In genomic region chr17:83149336-83149735, GRCm38 (mm10) we compare ENCODE assay signal across 19 mouse cellular contexts.
A peak's percentile ranks its signal among the peaks of the same experiment; 100 is the strongest.
DNase-seq lines count a peak whose midpoint lies in the region; ATAC-seq and TF ChIP-seq lines count a peak whose summit lies in the region.
"Had no signal": no experiment of that assay in that cellular context is flagged by ENCODE, and none has a peak within 500 bp of the region (broad histone marks: within the 10 kb centered on the region; RNA-seq: fewer than 3 reads in every experiment).

No protein-coding gene starts in this region.

- TF ChIP-seq POLR2A in myocyte (IDR thresholded peaks at IDR 0.05; ENCODE audit: insufficient read length, low read depth): no peak

- H3K4me1 ChIP-seq in embryonic facial prominence, embryonic 14.5 days (ENCODE audit: control insufficient read depth, insufficient read depth, low read length): peaks cover 14% of the 10 kb centered on the region
- H3K4me1 ChIP-seq in forebrain, embryonic 11.5 days (replicated peaks; ENCODE audit: control insufficient read depth, insufficient read depth, low read length): no peaks in the 10 kb centered on the region
- H3K4me1 ChIP-seq: forebrain, embryonic 13.5 days; midbrain, embryonic 10.5 days had no signal

- H3ac ChIP-seq in myocyte (ENCODE audit: control insufficient read depth, insufficient read length): no peak overlapping the region

- ATAC-seq in embryonic facial prominence, embryonic 14.5 days (ENCODE audit: low read depth): no peak
- ATAC-seq in forebrain, embryonic 11.5 days (replicated peaks; ENCODE audit: low FRiP score): no peak
- ATAC-seq: forebrain, embryonic 13.5 days; inflammation-experienced regulatory T-cells, adult 6 months had no signal

- H3K4me3 ChIP-seq in embryonic facial prominence, embryonic 14.5 days (ENCODE audit: low read depth, low read length): no peak overlapping the region
- no peak overlapping the region for H3K4me3 ChIP-seq in myocyte
- H3K4me3 ChIP-seq in forebrain, embryonic 11.5 days (ENCODE audit: low read depth, low read length): no peak overlapping the region
- H3K4me3 ChIP-seq: forebrain, embryonic 13.5 days; midbrain, embryonic 10.5 days had no signal

- intact Hi-C loops in left cerebral cortex, postnatal 4 days (cut with DNase I): no loop called here
- intact Hi-C loops in left cerebral cortex, postnatal 36 days (cut with DNase I): no loop called here

- no peak overlapping the region for H3K9ac ChIP-seq in embryonic facial prominence, embryonic 14.5 days (ENCODE audit: low read depth, low read length)
- no peak overlapping the region for H3K9ac ChIP-seq in forebrain, embryonic 11.5 days (ENCODE audit: low read length)
- H3K9ac ChIP-seq: forebrain, embryonic 13.5 days had no signal

- no peaks in the 10 kb centered on the region for H3K36me3 ChIP-seq in embryonic facial prominence, embryonic 14.5 days (ENCODE audit: control insufficient read depth, insufficient read depth, low read length)
- H3K36me3 ChIP-seq in myocyte (ENCODE audit: control insufficient read depth, insufficient read depth): no peaks in the 10 kb centered on the region
- H3K36me3 ChIP-seq in forebrain, embryonic 11.5 days (ENCODE audit: control insufficient read depth, insufficient read depth, low read length): no peaks in the 10 kb centered on the region
- H3K36me3 ChIP-seq: midbrain, embryonic 10.5 days had no signal

- 76% methylated on average over 6 of the region's 6 CpGs for WGBS in embryonic facial prominence, embryonic 14.5 days
- 82% methylated on average over 6 of the region's 6 CpGs for WGBS in forebrain, embryonic 11.5 days

- no peak overlapping the region for H3K4me2 ChIP-seq in embryonic facial prominence, embryonic 14.5 days (ENCODE audit: low read depth, low read length)
- peak overlapping the region; percentile 67 for H3K4me2 ChIP-seq in myocyte (ENCODE audit: low read depth)
- H3K4me2 ChIP-seq in forebrain, embryonic 11.5 days (ENCODE audit: low read depth, low read length, severe bottlenecking): no peak overlapping the region
- H3K4me2 ChIP-seq: forebrain, embryonic 13.5 days; liver, embryonic 11.5 days had no signal

- no peaks in the 10 kb centered on the region for H3K9me3 ChIP-seq in embryonic facial prominence, embryonic 14.5 days (ENCODE audit: control insufficient read depth, low read length)
- no peaks in the 10 kb centered on the region for H3K9me3 ChIP-seq in forebrain, embryonic 11.5 days (ENCODE audit: control insufficient read depth, low read length)
- H3K9me3 ChIP-seq: forebrain, embryonic 13.5 days; midbrain, embryonic 10.5 days had no signal

- H3K27ac ChIP-seq in embryonic facial prominence, embryonic 14.5 days (replicated peaks; ENCODE audit: low read depth, low read length): peak overlapping the region; percentile 70; the same call in 1 of the 2 replicates
- no peak overlapping the region for H3K27ac ChIP-seq in forebrain, embryonic 11.5 days (ENCODE audit: low read depth, low read length)
- H3K27ac ChIP-seq: forebrain, embryonic 13.5 days; macrophage; midbrain, embryonic 10.5 days had no signal

- DNase-seq in left cerebral cortex, postnatal 4 days: peak; percentile 44
- no peak for DNase-seq in left cerebral cortex, postnatal 36 days (ENCODE audit: low spot score in 2 of 2)
- DNase-seq in cerebellum, adult 9-10 months: peak; percentile 82
- DNase-seq in embryonic facial prominence, embryonic 14.5 days (ENCODE audit: low spot score): peak; percentile 33
- no peak for DNase-seq in lung, postnatal 25 days (ENCODE audit: low spot score)
- DNase-seq in spleen, postnatal 14 days (ENCODE audit: low spot score in 2 of 2): no peak
- DNase-seq in forebrain, embryonic 11.5 days (ENCODE audit: low spot score): no peak
- DNase-seq: adrenal gland, postnatal 36 days; B cell, adult 2 months; embryo, embryonic 11 days; kidney, adult 8-10 months; kidney, postnatal 25 days; thymus, postnatal 25 days had no signal

- H3K79me2 ChIP-seq in myocyte (ENCODE audit: control insufficient read depth, insufficient read depth): no peaks in the 10 kb centered on the region

- H3K27me3 ChIP-seq in embryonic facial prominence, embryonic 14.5 days (replicated peaks; ENCODE audit: control insufficient read depth, insufficient read depth, low read length): no peaks in the 10 kb centered on the region
- no peaks in the 10 kb centered on the region for H3K27me3 ChIP-seq in myocyte (ENCODE audit: control insufficient read depth, insufficient read depth, insufficient read length)
- H3K27me3 ChIP-seq in forebrain, embryonic 11.5 days (ENCODE audit: control insufficient read depth, insufficient read depth, low read length): no peaks in the 10 kb centered on the region
- H3K27me3 ChIP-seq: forebrain, embryonic 13.5 days had no signal

TF ChIP-seq in myocyte, 11 proteins besides CTCF, POLR2A, EP300 and RAD21:
- TF ChIP-seq CEBPB (IDR thresholded peaks at IDR 0.05; ENCODE audit: insufficient read depth, poor library complexity, severe bottlenecking) (no peak), E2F4 (IDR thresholded peaks at IDR 0.05; ENCODE audit: insufficient read depth) (no peak), POLR2AphosphoS2 (IDR thresholded peaks at IDR 0.05; ENCODE audit: insufficient read length, low read depth) (no peak), MAX (IDR thresholded peaks at IDR 0.05; ENCODE audit: low read depth) (no peak), REST (IDR thresholded peaks at IDR 0.05; ENCODE audit: insufficient read depth, insufficient read length) (no peak), SRF (IDR thresholded peaks at IDR 0.05; ENCODE audit: control insufficient read depth, insufficient read length, low read depth) (no peak), MYOG (IDR thresholded peaks at IDR 0.05; ENCODE audit: control insufficient read depth in 1 of 3, insufficient read depth in 1 of 3, insufficient read length in 2 of 3, low read depth in 2 of 3) (no peak), TCF12 (IDR thresholded peaks at IDR 0.05; ENCODE audit: insufficient read depth, poor library complexity, severe bottlenecking) (no peak), MYOD1 (IDR thresholded peaks at IDR 0.05; ENCODE audit: control insufficient read depth in 1 of 3, insufficient read length in 2 of 3, low read depth in 2 of 3) (no peak), USF1 (IDR thresholded peaks at IDR 0.05; ENCODE audit: low read depth) (no peak)

Comparison
In these comparisons a context has a peak if more than half of its experiments do, and no peak if none do; other contexts are left out.
1. DNase-seq: peak in left cerebral cortex, postnatal 4 days (single experiment), cerebellum, adult 9-10 months (single experiment) and embryonic facial prominence, embryonic 14.5 days (single experiment); none in left cerebral cortex, postnatal 36 days (0 of 2), lung, postnatal 25 days (single experiment), spleen, postnatal 14 days (0 of 2) and forebrain, embryonic 11.5 days (single experiment).